Mouse (Mus musculus) spleen, postnatal 36 days (tissue): ENCODE measurements around the gene Pbld2.

ENCODE experiments used
- DNase-seq, 2 experiments: peaks; one replicate each; pipeline ENCODE4 v3.0.0; 2022; ENCODE audit warnings: low spot score in 2 of 2, mixed read lengths in 1 of 2

The Pbld2 gene

GRCm38 (mm10) chr10:63023749-63024579 is at the start of gene Pbld2, which contains the start of gene Hnrnph3:
Gene Pbld2 (plus strand): TSS chr10:63024315.
Gene Hnrnph3 (minus strand): TSS chr10:63024217.
- DNase-seq = peak; percentile 97 to 98

- no peak for DNase-seq
Observed at GRCm38 (mm10) chr10:62979667-62980038, 44.5 kb upstream of the Pbld2 start.

- peak; percentile 73 to 81 for DNase-seq
Observed at GRCm38 (mm10) chr10:62980039-62980954, 43.8 kb upstream of the Pbld2 start, which contains the start of gene Rufy2. Gene Rufy2 (plus strand): TSS chr10:62980223.

GRCm38 (mm10) chr10:62984072-62984471 is 40.0 kb upstream of the Pbld2 start:
- peak; percentile 29 to 33 for DNase-seq

- DNase-seq = no peak
Observed at GRCm38 (mm10) chr10:62984495-62984894, 39.6 kb upstream of the Pbld2 start.

- DNase-seq = no peak
Observed at GRCm38 (mm10) chr10:62987341-62987740, 36.8 kb upstream of the Pbld2 start.

GRCm38 (mm10) chr10:62990636-62991035 is 33.5 kb upstream of the Pbld2 start:
- no peak for DNase-seq

- DNase-seq = no peak
Observed at GRCm38 (mm10) chr10:62993991-62994390, 30.1 kb upstream of the Pbld2 start.

- DNase-seq = peak; percentile 21 to 33
Observed at GRCm38 (mm10) chr10:63000584-63000983, 23.5 kb upstream of the Pbld2 start.

- DNase-seq = no peak
Observed at GRCm38 (mm10) chr10:63003252-63003651, 20.9 kb upstream of the Pbld2 start.

GRCm38 (mm10) chr10:63004556-63004955 is 19.6 kb upstream of the Pbld2 start:
- DNase-seq = no peak

- DNase-seq = no peak
Observed at GRCm38 (mm10) chr10:63008193-63008592, 15.9 kb upstream of the Pbld2 start.

GRCm38 (mm10) chr10:63010268-63010667 is 13.8 kb upstream of the Pbld2 start:
- DNase-seq = no peak

GRCm38 (mm10) chr10:63011556-63011955 is 12.6 kb upstream of the Pbld2 start:
- no peak for DNase-seq

GRCm38 (mm10) chr10:63013476-63013875 is 10.6 kb upstream of the Pbld2 start:
- no peak for DNase-seq

- DNase-seq = no peak
Observed at GRCm38 (mm10) chr10:63014168-63014567, 9.9 kb upstream of the Pbld2 start.

GRCm38 (mm10) chr10:63019304-63019703 is 4.8 kb upstream of the Pbld2 start:
- DNase-seq = no peak

- DNase-seq = no peak
Observed at GRCm38 (mm10) chr10:63021702-63022101, 2.4 kb upstream of the Pbld2 start.

- no peak for DNase-seq
Observed at GRCm38 (mm10) chr10:63022541-63023120, 1.5 kb upstream of the Pbld2 start.

- DNase-seq = peak; percentile 53 to 57
Observed at GRCm38 (mm10) chr10:63023121-63023748, 880 bp upstream of the Pbld2 start.

GRCm38 (mm10) chr10:63024580-63024910 is 430 bp downstream of the Pbld2 start:
- DNase-seq = peak; percentile 44 to 50

- no peak for DNase-seq
Observed at GRCm38 (mm10) chr10:63025016-63025415, 901 bp downstream of the Pbld2 start.
